Mouse (Mus musculus): ENCODE measurements at regions not wholly inside any gene's neighbourhood (a gene's known extent, or its start where the extent isn't known, plus 50 kb on each side); places are given as distances from the start of the nearest gene placed in this dataset.

- DNase-seq (ENCODE audit: extremely low read depth, low read depth, low spot score): no peak
- TF ChIP-seq CTCF (IDR thresholded peaks at IDR 0.05; ENCODE audit: low read depth, low read length): no peak
- TF ChIP-seq POLR2A (IDR thresholded peaks at IDR 0.05; ENCODE audit: extremely low read depth, insufficient read depth, low read length): no peak
- Histone ChIP-seq H3K36me3 (ENCODE audit: control insufficient read depth, insufficient read depth, low read length) (no peaks in the 10 kb centered on the region), H3K27me3 (ENCODE audit: control insufficient read depth, insufficient read depth, low read length) (no peaks in the 10 kb centered on the region), H3K9ac (ENCODE audit: low read depth, low read length) (no peak overlapping the region), H3K79me2 (ENCODE audit: control insufficient read depth, insufficient read depth, low read length) (no peaks in the 10 kb centered on the region), H3K4me3 (ENCODE audit: insufficient read depth, low read depth, low read length) (no peak overlapping the region), H3K4me1 (ENCODE audit: control insufficient read depth, insufficient read depth, low read length) (no peaks in the 10 kb centered on the region), H3K27ac (replicated peaks; ENCODE audit: insufficient read depth, low read depth, low read length) (no peak overlapping the region)
- 80% methylated on average over 4 of the region's 4 CpGs for WGBS
Measured at GRCm38 (mm10) chr1:157655446-157655845, 148.9 kb downstream of the Sec16b start.

- Histone ChIP-seq H3K36me3 (ENCODE audit: control insufficient read depth, insufficient read depth, low read length) (no peaks in the 10 kb centered on the region), H3K4me1 (ENCODE audit: control insufficient read depth, insufficient read depth, low read length) (no peaks in the 10 kb centered on the region), H3K27me3 (ENCODE audit: control insufficient read depth, insufficient read depth, low read length) (no peaks in the 10 kb centered on the region), H3K9ac (ENCODE audit: low read depth, low read length) (no peak overlapping the region), H3K79me2 (ENCODE audit: control insufficient read depth, insufficient read depth, low read length) (no peaks in the 10 kb centered on the region), H3K27ac (replicated peaks; ENCODE audit: insufficient read depth, low read depth, low read length) (no peak overlapping the region), H3K4me3 (ENCODE audit: insufficient read depth, low read depth, low read length) (no peak overlapping the region)
- no peak for TF ChIP-seq CTCF (IDR thresholded peaks at IDR 0.05; ENCODE audit: low read depth, low read length)
- TF ChIP-seq POLR2A (IDR thresholded peaks at IDR 0.05; ENCODE audit: extremely low read depth, insufficient read depth, low read length): no peak
- 88% methylated on average over 6 of the region's 6 CpGs for WGBS
- no peak for DNase-seq (ENCODE audit: extremely low read depth, low read depth, low spot score)
Measured at GRCm38 (mm10) chr1:157669626-157670025, 163.1 kb downstream of the Sec16b start.

GRCm38 (mm10) chr1:157684356-157684755 is 177.8 kb downstream of the Sec16b start:
- TF ChIP-seq POLR2A (IDR thresholded peaks at IDR 0.05; ENCODE audit: extremely low read depth, insufficient read depth, low read length) (no peak), CTCF (IDR thresholded peaks at IDR 0.05; ENCODE audit: low read depth, low read length) (no peak)
- Histone ChIP-seq H3K9ac (ENCODE audit: low read depth, low read length) (no peak overlapping the region), H3K36me3 (ENCODE audit: control insufficient read depth, insufficient read depth, low read length) (no peaks in the 10 kb centered on the region), H3K4me3 (ENCODE audit: insufficient read depth, low read depth, low read length) (no peak overlapping the region), H3K27ac (replicated peaks; ENCODE audit: insufficient read depth, low read depth, low read length) (no peak overlapping the region), H3K27me3 (ENCODE audit: control insufficient read depth, insufficient read depth, low read length) (no peaks in the 10 kb centered on the region), H3K4me1 (ENCODE audit: control insufficient read depth, insufficient read depth, low read length) (no peaks in the 10 kb centered on the region), H3K79me2 (ENCODE audit: control insufficient read depth, insufficient read depth, low read length) (no peaks in the 10 kb centered on the region)
- DNase-seq (ENCODE audit: extremely low read depth, low read depth, low spot score): no peak
- WGBS: 62% methylated on average over 7 of the region's 7 CpGs

- Histone ChIP-seq H3K79me2 (ENCODE audit: control insufficient read depth, insufficient read depth, low read length) (no peaks in the 10 kb centered on the region), H3K27me3 (ENCODE audit: control insufficient read depth, insufficient read depth, low read length) (no peaks in the 10 kb centered on the region), H3K4me1 (ENCODE audit: control insufficient read depth, insufficient read depth, low read length) (no peaks in the 10 kb centered on the region), H3K9ac (ENCODE audit: low read depth, low read length) (no peak overlapping the region), H3K27ac (replicated peaks; ENCODE audit: insufficient read depth, low read depth, low read length) (no peak overlapping the region), H3K36me3 (ENCODE audit: control insufficient read depth, insufficient read depth, low read length) (no peaks in the 10 kb centered on the region), H3K4me3 (ENCODE audit: insufficient read depth, low read depth, low read length) (no peak overlapping the region)
- 52% methylated on average over 2 of the region's 2 CpGs for WGBS
- TF ChIP-seq POLR2A (IDR thresholded peaks at IDR 0.05; ENCODE audit: extremely low read depth, insufficient read depth, low read length): no peak
- TF ChIP-seq CTCF (IDR thresholded peaks at IDR 0.05; ENCODE audit: low read depth, low read length): no peak
- DNase-seq (ENCODE audit: extremely low read depth, low read depth, low spot score): no peak
Measured at GRCm38 (mm10) chr1:157695198-157695597, 188.7 kb downstream of the Sec16b start.

DNA sequence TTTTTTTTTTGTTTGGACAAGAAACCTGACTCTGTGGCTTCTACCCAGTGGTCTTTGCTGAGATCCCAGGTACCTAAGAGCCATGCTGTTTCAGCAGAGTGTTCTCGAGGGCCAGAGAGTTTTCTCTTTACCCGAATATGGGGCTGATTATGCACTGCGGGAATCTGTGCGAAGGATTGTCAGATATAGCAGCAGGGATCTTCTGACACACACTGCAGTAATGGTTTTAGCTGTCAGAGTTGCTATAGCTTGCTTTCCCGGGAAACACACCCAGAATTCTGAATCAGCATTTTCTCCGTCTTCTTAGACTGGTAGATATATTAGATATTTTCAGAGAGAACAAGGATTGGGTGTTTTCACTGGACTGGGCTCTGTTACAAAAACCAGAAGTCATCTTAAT is 197.1 kb downstream of the Sec16b start:
- Histone ChIP-seq H3K4me3 (ENCODE audit: insufficient read depth, low read depth, low read length) (no peak overlapping the region), H3K4me1 (ENCODE audit: control insufficient read depth, insufficient read depth, low read length) (no peaks in the 10 kb centered on the region), H3K36me3 (ENCODE audit: control insufficient read depth, insufficient read depth, low read length) (no peaks in the 10 kb centered on the region), H3K79me2 (ENCODE audit: control insufficient read depth, insufficient read depth, low read length) (no peaks in the 10 kb centered on the region), H3K9ac (ENCODE audit: low read depth, low read length) (no peak overlapping the region), H3K27ac (replicated peaks; ENCODE audit: insufficient read depth, low read depth, low read length) (no peak overlapping the region), H3K27me3 (ENCODE audit: control insufficient read depth, insufficient read depth, low read length) (no peaks in the 10 kb centered on the region)
- no peak for DNase-seq (ENCODE audit: extremely low read depth, low read depth, low spot score)
- TF ChIP-seq POLR2A (IDR thresholded peaks at IDR 0.05; ENCODE audit: extremely low read depth, insufficient read depth, low read length) (no peak), CTCF (IDR thresholded peaks at IDR 0.05; ENCODE audit: low read depth, low read length) (no peak)
- 71% methylated on average over 6 of the region's 6 CpGs for WGBS

DNA sequence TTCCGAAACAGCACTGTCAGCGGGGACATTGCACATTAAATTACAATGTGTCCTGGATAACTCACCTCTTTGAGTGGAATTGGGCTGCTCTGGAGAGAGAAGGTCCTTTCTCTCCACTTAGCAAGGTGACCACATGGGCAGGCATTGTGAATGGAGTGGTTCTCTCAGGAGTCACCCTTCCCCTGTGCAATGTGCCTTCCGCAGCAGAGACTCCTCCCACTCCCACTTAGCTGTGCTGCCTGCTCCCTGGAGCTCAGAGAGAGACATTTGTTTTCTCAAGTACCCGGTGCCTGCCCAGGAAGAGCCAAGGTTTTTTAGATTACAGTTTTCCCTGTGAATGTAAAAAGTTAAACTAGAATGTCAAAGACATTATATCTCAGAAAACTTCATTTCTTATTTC is 198.8 kb downstream of the Sec16b start:
- H3K4me3 ChIP-seq (ENCODE audit: insufficient read depth, low read depth, low read length): no peak overlapping the region
- 47% methylated on average over 4 of the region's 4 CpGs for WGBS
- H3K79me2 ChIP-seq (ENCODE audit: control insufficient read depth, insufficient read depth, low read length): no peaks in the 10 kb centered on the region

More for the DNA sequence above, 198.8 kb downstream of the Sec16b start:
- no peak for DNase-seq (ENCODE audit: extremely low read depth, low read depth, low spot score)
- Histone ChIP-seq H3K4me1 (ENCODE audit: control insufficient read depth, insufficient read depth, low read length) (no peaks in the 10 kb centered on the region), H3K9ac (ENCODE audit: low read depth, low read length) (no peak overlapping the region), H3K27ac (replicated peaks; ENCODE audit: insufficient read depth, low read depth, low read length) (no peak overlapping the region), H3K36me3 (ENCODE audit: control insufficient read depth, insufficient read depth, low read length) (no peaks in the 10 kb centered on the region), H3K27me3 (ENCODE audit: control insufficient read depth, insufficient read depth, low read length) (no peaks in the 10 kb centered on the region)
- TF ChIP-seq CTCF (IDR thresholded peaks at IDR 0.05; ENCODE audit: low read depth, low read length) (no peak), POLR2A (IDR thresholded peaks at IDR 0.05; ENCODE audit: extremely low read depth, insufficient read depth, low read length) (no peak)

All from liver, adult 2 months (tissue).